Mouse (Mus musculus): ENCODE results near the gene Hint1. TPM values are rescaled to one million over a fixed set of nuclear protein-coding genes. Genes with fewer than 3 reads are reported as not detected.
"Not testable (repeated sequence)": the region's sequence is repeated elsewhere in the genome, so short reads cannot be mapped to it uniquely, and the experiment has no call there.

Hint1 gene
- 100 to 1,000 TPM; 364 to 423 TPM for total RNA-seq (2021)

DNA sequence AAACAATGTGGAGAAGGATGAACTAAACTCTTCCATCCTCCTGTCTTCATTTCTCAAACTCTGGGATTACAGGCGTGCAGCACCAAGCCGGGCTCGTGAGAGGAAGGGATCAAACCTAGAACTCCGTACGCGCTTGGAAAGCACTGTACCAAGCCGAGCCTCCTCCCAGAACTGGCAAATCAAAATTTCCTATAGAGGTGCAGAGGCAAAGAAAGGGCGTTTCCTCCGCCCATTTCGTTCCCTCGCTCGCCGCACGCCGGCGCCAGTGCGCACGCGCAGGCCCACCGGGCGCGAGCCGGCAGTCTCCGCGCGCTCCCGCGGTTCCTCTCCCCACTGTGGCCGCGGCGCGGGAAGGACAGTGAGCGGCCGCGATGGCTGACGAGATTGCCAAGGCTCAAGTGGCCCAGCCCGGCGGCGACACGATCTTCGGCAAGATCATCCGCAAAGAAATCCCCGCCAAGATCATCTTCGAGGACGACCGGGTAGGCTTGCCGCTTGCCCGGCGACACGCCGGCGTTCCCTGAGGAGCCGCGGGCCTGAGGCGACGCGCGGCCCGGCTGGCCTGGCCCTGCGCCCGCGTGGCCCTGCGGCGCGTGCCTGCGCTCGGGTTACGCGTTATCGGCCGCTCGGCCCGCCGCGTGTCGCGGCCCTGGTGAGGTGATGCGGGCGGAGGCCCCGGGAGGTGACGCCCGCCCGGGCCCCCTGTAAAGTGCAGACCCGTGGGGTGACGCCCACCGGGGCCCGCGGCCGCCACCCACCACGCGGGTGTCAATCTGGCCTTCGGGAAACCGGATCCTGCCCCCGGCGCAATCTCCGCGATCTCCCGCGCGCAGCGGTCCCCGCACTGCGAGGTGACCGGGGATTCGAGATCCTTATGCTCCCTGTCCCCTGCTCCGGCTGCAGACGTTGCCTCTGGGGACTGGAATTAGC lies at the start of gene Hint1:
Gene Hint1, plus strand, starts transcription at position 265 of the 930 bp plus-strand sequence.
- intact Hi-C loops (cut with DNase I): loop anchor here (10.0 kb wide), 2 partner anchors 302 to 342 kb away; partner anchors contain the start of gene Rapgef6
- DNase-seq: peak; percentile 94

DNA sequence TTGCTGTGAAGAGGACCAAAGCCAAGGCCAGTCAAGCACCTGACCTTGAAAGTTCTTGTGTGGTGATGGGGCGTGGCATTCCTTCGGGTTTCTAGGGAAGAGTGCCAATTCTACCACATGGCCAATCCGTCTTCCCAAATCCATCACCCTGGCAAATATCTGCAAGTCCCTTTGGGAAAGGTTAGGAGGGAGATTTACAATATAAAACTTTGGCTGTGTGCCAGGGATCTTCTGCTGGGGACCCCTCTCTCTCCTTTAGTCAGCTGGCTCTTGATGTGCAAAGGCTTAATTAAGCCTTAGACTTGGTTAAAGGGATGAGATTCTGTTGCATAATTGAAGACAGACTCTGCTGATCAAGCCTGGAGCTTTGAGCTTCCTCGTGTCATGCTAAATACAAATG lies 48.7 kb upstream of the Hint1 start:
- DNase-seq: peak; percentile 30
- intact Hi-C loops (cut with DNase I): no loop called here

- DNase-seq: no peak
- intact Hi-C loops (cut with DNase I): no loop called here
These were observed 46.7 kb upstream of the Hint1 start for GRCm38 (mm10) chr11:54819489-54819888.

- intact Hi-C loops (cut with DNase I): no loop called here
- no peak for DNase-seq
These were observed 42.7 kb upstream of the Hint1 start for GRCm38 (mm10) chr11:54823467-54823866.

DNA sequence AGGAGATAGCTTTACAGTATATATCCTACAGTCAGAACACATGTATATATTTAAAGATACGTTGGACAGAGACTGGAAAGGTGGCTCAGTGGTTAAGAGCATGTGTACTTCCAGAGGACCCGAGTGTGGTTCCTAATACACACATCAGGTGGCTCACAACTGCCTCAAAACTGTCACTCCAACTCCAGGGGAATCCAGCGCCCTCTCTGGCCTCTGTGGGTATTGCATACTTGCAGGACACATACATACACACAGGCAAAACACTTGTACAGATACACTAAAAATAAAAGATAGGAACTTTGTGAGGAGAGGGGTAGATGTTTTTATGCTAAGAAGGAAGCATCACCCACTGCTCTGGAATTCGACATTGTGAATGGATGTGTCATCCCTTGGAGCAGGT lies 40.4 kb upstream of the Hint1 start:
- intact Hi-C loops (cut with DNase I): no loop called here

GRCm38 (mm10) chr11:54826819-54827218 lies 39.4 kb upstream of the Hint1 start:
- intact Hi-C loops (cut with DNase I): no loop called here
- no peak for DNase-seq

More for the DNA sequence above, 40.4 kb upstream of the Hint1 start:
- no peak for DNase-seq

DNA sequence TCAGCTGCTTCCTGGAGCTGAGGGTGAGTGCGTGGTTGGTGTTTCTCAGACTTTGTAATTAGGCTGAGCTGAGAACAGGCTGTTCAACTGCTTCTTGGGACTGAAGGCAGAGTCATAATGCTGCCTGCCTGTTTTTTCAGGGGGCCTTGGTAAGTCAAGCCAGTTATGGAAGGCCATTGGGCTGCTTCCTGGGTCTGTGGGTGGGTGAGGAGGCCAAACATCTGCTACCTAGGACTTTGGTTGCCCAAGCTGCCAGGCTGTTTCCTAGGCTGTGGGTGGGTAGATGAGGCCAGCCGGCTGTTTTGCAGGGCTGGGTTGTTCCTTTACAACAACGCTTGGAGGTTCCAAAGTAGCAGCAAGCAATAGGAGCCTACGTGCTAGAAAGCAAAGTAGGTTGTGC lies 32.4 kb upstream of the Hint1 start:
- no peak for DNase-seq
- intact Hi-C loops (cut with DNase I): no loop called here

GRCm38 (mm10) chr11:54834596-54834995 lies 31.6 kb upstream of the Hint1 start:
- DNase-seq: no peak
- intact Hi-C loops (cut with DNase I): no loop called here

- peak; percentile 57 for DNase-seq
- intact Hi-C loops (cut with DNase I): no loop called here
These were observed 30.1 kb upstream of the Hint1 start for GRCm38 (mm10) chr11:54836106-54836505.

DNA sequence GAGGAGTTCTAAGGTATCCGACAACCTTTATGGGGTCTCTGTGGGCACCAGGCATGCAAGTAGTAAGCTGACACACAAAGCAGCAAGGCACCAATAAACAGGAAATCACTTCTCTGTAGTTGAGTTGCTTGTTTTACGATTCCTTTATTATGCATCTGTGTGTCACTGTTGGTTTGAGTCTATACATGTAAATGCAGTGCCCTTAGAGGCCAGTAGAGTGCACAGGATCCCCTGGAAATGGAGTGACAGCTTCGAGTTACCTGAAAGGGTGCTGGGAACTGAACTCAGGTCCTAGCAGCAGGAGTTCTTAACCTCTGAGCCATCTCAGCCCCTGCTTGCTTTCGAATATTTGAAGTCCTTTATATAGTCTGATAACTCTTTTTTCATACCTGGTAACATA lies 26.5 kb upstream of the Hint1 start:
- intact Hi-C loops (cut with DNase I): no loop called here
- DNase-seq: no peak

- intact Hi-C loops (cut with DNase I): no loop called here
- DNase-seq: no peak
These were observed 25.3 kb upstream of the Hint1 start for GRCm38 (mm10) chr11:54840891-54841290.

DNA sequence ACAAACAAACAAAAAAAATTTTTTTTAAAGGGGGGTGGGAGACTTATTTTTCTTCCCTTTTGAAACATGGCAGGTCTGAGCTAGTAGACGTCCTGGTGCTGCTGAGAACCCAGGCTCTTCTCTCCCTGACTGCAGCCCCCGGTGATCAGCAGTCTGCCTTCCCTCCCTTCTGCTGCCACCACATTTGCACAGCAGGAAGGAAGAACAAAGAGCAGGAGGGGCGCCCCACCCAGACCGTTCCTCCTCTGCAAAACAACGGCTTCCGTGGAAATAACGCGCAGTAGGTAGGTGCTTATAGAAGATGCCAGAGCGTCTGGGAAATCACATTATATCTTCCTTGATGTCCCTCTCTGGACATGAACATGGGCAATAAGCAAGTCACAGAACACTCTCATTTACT lies 21.8 kb upstream of the Hint1 start:
- no peak for DNase-seq
- intact Hi-C loops (cut with DNase I): no loop called here

DNA sequence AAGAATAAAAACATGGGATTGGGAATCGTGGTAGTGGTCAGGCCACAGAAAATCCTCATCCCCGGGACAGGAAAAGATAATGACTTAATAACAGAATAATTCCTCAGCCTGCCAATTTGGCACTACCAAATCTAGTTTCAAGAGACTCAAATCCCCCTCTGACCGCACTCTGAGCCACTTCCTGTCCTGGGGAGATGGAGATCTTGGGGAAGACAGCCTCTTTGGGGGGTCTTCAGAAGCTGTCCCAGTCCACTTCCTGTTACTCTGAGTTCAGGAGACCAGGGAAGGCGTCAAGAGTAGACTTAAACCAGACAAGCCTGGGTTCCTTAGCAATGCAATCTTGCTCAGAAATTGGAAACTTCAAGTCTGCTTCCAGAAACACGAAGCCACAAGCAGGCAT lies 21.2 kb upstream of the Hint1 start:
- no peak for DNase-seq
- intact Hi-C loops (cut with DNase I): no loop called here

- DNase-seq: no peak
- intact Hi-C loops (cut with DNase I): no loop called here
These were observed 20.4 kb upstream of the Hint1 start for GRCm38 (mm10) chr11:54845470-54846442.

DNA sequence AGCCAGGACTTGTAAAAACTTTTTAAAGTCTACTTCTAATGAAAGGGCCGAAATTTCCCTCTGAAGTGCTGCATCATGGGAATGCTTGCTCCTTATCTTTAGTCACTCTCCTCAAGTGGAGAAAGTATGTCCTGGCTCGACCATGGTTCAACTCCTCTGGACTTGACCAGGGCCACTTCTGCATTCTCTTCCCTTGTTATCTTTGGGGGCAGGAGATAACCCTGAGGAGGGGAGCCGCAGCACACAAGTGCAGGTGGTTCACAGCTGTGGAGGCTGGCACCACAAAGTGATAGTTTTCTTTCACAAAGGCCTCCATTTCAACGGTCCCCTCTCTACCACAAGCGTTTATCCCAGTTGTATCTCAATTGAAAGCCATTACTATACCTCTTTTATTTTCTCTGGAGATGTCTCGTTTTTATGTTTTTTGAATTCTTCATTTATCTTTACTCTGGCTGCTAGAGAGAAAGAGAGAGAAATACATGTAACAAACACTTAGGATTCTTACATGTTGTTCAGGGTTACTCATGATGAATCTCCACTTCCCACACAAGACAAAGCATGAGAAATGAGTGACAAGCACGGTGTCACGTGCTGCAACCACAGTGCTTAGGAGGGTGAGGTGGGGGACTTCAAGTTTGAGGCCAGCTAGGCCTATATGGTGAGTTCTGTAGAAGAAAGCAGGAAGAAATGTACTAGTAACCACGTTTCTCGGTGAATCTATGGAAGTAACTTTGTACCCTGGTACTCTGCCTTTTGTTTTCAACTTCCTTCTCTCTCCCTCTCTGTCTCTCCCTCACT lies 16.0 kb upstream of the Hint1 start:
- DNase-seq: no peak
- intact Hi-C loops (cut with DNase I): no loop called here

DNA sequence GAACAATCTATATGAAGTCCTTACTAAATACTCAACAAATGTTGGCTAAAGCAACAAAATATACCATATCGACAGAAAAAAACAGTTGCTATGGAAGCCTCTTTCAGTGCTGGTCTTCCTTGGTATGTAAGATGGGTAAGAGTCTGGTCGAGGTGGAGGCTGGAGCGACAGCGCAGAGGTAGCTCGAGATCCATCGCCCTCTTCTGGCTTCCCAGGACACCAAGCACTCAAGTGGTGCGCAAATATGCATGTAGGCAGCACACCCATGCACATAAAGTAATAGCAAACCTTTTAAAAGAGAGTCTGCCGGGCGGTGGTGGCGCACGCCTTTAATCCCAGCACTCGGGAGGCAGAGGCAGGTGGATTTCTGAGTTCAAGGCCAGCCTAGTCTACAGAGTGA lies 14.5 kb upstream of the Hint1 start:
- no peak for DNase-seq
- intact Hi-C loops (cut with DNase I): no loop called here

- DNase-seq; intact Hi-C loops (cut with DNase I): not testable (repeated sequence)
These were observed 7.3 kb upstream of the Hint1 start for GRCm38 (mm10) chr11:54858880-54859279.

GRCm38 (mm10) chr11:54859322-54860165 lies 6.6 kb upstream of the Hint1 start:
- DNase-seq: no peak
- intact Hi-C loops (cut with DNase I): loop anchor here (5.0 to 10.0 kb wide), 4 partner anchors 72 to 335 kb away; partner anchors contain the start of genes Cdc42se2 and Rapgef6

All from left cerebral cortex, postnatal 4 days (tissue).